Mouse (Mus musculus) G1E-ER4 (cell line): ENCODE measurements around the gene Fam208a. TPM values are rescaled to one million over a fixed set of nuclear protein-coding genes. Genes with fewer than 3 reads are reported as not detected.

ENCODE experiments used
- GATA1 ChIP-seq: IDR thresholded peaks from one replicate; pipeline ENCODE4 v1.8.0; 2012; ENCODE audit warnings: low read length, inconsistent platforms
- polyA plus RNA-seq: library from polyadenylated mRNA; stranded (reverse); fragments of >175 nt; gene quantifications from 2 replicates; pipeline ENCODE4 v1.2.3, GENCODE M21; 2012

Fam208a gene
- polyA plus RNA-seq, result 4.1 and 5.1 TPM in 2 replicates

- no peak for TF ChIP-seq GATA1
Measured at GRCm38 (mm10) chr14:27428573-27428972, at the start of gene Fam208a. Gene Fam208a (plus strand): TSS chr14:27428834.

GRCm38 (mm10) chr14:27379404-27379803, 49.2 kb upstream of the Fam208a start:
- no peak for TF ChIP-seq GATA1

- TF ChIP-seq GATA1, result no peak
Measured at GRCm38 (mm10) chr14:27381459-27381858, 47.2 kb upstream of the Fam208a start.

- TF ChIP-seq GATA1, result no peak
Measured at GRCm38 (mm10) chr14:27383321-27383830, 45.3 kb upstream of the Fam208a start.

GRCm38 (mm10) chr14:27384143-27384542, 44.5 kb upstream of the Fam208a start:
- no peak for TF ChIP-seq GATA1

GRCm38 (mm10) chr14:27388616-27389015, 40.0 kb upstream of the Fam208a start:
- no peak for TF ChIP-seq GATA1

- no peak for TF ChIP-seq GATA1
Measured at GRCm38 (mm10) chr14:27389722-27390121, 38.9 kb upstream of the Fam208a start.

- no peak for TF ChIP-seq GATA1
Measured at GRCm38 (mm10) chr14:27390663-27391062, 38.0 kb upstream of the Fam208a start.

- TF ChIP-seq GATA1, result no peak
Measured at GRCm38 (mm10) chr14:27391776-27392308, 36.8 kb upstream of the Fam208a start.

GRCm38 (mm10) chr14:27392660-27393059, 36.0 kb upstream of the Fam208a start:
- TF ChIP-seq GATA1, result no peak

- no peak for TF ChIP-seq GATA1
Measured at GRCm38 (mm10) chr14:27393806-27394205, 34.8 kb upstream of the Fam208a start.

GRCm38 (mm10) chr14:27396424-27396823, 32.2 kb upstream of the Fam208a start:
- no peak for TF ChIP-seq GATA1

GRCm38 (mm10) chr14:27397526-27397925, 31.1 kb upstream of the Fam208a start:
- no peak for TF ChIP-seq GATA1

GRCm38 (mm10) chr14:27400495-27400894, 28.1 kb upstream of the Fam208a start:
- no peak for TF ChIP-seq GATA1

- TF ChIP-seq GATA1, result no peak
Measured at GRCm38 (mm10) chr14:27401717-27402278, 26.8 kb upstream of the Fam208a start.

- TF ChIP-seq GATA1, result no peak
Measured at GRCm38 (mm10) chr14:27402332-27403250, 26.0 kb upstream of the Fam208a start.
